Mouse (Mus musculus) lung, postnatal 25 days (tissue): Measurements from ENCODE around the gene Fn1.

Experiments
- DNase-seq: peaks from one replicate; pipeline ENCODE4 v3.0.0; 2022; ENCODE audit warnings: low spot score

The Fn1 gene

GRCm38 (mm10) chr1:71605751-71606150 is 47.2 kb downstream of the Fn1 start:
- DNase-seq = no peak

GRCm38 (mm10) chr1:71595365-71595764 is 57.6 kb downstream of the Fn1 start:
- DNase-seq = no peak

DNA sequence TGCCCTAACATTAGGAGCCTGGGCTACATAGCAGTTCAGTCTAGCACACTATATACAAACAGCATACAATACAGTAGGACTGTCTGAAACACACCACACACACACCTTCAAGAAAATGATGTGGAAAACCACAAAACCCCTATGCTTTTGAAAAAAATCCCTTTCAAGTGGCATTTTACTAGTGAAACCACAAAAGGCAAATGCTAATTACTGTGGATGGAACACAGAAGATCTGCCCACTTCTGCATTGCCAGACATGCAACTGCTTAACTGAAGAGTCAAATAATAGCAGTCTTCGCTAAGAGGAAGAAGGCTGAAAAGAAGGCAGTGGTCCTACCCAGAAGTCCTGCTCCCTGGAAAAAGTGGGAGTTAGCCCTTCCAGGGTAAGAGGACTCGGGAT is 58.7 kb downstream of the Fn1 start:
- no peak for DNase-seq

GRCm38 (mm10) chr1:71593184-71593583 is 59.8 kb downstream of the Fn1 start:
- DNase-seq = no peak

DNA sequence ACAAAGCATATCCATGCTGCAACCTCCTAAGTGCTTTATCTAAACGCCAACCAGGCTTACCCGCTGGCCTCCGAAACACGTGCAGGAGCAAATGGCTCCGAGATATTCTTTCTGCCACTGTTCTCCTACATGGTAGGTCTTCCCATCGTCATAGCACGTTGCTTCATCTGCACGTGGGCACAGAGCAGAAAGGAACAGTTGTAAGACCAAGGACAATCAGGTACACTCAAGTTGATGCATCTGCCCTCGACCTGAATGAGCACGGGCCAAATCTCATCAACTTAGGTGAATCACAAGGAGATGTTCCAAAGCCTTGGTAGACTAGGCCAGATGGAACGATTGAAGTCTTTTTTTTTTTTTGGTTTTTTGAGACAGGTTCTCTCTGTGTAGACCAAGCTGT is 63.0 kb downstream of the Fn1 start:
- DNase-seq = no peak

- no peak for DNase-seq
These were observed 66.3 kb downstream of the Fn1 start for GRCm38 (mm10) chr1:71586658-71587057.

GRCm38 (mm10) chr1:71583900-71584299 is 69.1 kb downstream of the Fn1 start:
- DNase-seq = no peak

DNA sequence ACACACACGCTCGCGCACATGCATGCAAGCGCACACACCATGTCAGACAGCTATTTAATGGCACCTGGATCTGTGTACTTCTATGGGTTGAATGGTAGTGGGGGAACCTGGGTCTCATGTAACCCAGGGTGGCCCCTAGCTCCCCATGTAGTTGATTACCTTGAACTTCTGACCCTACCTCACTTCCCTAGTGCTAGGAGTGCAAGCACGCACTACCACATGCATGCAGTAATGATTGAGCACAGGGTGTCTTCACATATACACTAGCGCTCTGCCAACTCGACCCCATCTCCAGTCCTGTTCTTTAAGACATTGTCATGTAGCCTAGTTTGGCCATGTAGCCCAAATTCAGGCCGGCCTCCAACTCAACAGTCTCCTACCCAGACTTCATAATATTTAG is 69.7 kb downstream of the Fn1 start:
- DNase-seq = no peak

DNA sequence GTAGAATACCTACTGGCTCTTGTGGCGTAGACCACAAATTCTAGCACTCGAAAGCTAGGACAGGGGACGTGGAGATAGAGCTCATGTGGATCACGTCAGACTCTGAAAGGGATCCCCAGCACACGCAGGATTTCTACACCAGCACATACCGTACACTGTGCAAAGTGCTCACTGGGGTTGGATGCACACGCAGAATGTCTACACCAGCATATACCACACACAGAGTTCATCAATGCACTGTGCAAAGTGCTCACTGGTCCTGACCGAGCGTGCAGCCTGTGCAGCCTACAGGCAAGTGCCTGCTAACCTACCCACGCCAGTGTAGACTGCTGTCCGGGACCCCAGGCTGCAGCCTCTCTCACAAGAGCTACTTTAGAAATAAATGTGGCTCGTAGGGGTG is 72.6 kb downstream of the Fn1 start:
- no peak for DNase-seq

DNA sequence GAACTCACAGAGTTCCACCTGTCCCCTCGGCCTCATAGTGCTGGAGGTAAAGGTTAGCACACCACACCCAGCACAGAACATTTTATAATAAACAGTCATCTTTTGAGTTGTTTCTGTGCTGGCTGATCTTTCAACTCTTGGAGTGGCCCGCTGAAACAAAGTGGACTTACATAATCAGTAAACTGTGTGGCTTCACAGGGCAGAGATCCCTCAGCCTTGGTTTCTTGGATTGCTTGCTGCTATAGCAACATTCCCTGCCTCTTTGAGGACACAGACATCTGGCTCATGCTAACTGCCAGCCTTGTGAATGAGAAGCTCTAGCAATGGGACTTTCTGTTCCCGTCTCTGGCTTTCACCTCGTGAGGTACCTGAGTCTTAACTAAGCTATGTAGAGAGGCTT is 73.5 kb downstream of the Fn1 start:
- DNase-seq = peak; percentile 61

DNA sequence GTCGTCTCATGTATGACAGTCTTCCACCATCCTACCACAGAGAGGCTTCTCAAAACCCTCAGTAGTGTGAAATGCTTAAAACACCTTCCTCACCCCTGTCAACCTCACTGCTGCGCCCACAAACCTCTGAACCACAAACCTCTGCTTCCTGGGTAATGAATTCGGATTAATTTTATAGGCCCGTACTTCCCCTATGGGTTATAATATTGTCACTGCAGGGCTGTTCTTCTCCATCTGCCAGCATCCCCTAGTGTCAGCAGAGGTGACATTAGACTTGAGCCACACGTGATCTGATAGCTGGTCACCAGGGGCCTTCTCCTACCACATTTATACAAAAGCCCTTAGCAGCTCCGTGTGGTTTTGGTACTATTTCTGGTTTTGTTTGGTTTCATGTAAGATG is 76.2 kb downstream of the Fn1 start:
- DNase-seq = no peak

- peak; percentile 65 for DNase-seq
These were observed 77.0 kb downstream of the Fn1 start for GRCm38 (mm10) chr1:71575987-71576386.

GRCm38 (mm10) chr1:71570116-71570515 is 82.9 kb downstream of the Fn1 start:
- no peak for DNase-seq

DNA sequence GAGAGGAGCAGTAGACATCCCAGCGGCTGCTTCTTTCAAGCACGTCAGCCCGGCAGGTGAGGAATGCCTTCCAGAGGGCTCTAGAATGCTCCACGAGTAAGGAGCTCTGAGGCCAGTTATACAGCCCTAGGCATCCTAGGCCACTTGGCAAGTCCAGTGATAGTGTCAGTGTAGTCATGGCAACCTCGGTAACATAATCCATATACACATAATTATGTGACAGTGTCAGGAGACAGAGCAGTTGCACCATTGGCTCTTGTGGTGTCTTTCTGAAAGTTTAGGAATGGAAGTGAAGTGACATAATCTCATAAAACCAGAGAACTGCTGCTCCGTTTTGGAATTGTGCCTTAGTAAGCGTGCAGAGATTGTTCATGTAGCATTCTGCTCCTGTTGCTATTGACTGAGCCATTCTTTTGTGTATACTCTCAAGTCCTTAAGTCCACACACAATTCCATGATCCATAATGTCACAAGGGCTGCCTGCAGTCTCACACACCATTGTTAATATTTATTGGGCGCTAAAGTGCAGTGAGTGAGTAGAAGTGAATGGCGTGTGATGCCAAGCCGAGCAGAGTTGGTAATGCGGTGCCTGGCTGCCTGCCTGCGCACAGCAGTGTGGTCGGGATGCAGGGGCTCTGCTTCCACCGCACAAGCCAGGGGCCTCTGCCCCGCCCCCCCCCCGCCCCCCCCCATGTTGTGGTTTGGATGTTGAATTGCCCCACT is 85.0 kb downstream of the Fn1 start:
- DNase-seq = no peak

GRCm38 (mm10) chr1:71564291-71564690 is 88.7 kb downstream of the Fn1 start:
- DNase-seq = no peak

- DNase-seq = no peak
These were observed 92.4 kb downstream of the Fn1 start for GRCm38 (mm10) chr1:71560626-71561025.

DNA sequence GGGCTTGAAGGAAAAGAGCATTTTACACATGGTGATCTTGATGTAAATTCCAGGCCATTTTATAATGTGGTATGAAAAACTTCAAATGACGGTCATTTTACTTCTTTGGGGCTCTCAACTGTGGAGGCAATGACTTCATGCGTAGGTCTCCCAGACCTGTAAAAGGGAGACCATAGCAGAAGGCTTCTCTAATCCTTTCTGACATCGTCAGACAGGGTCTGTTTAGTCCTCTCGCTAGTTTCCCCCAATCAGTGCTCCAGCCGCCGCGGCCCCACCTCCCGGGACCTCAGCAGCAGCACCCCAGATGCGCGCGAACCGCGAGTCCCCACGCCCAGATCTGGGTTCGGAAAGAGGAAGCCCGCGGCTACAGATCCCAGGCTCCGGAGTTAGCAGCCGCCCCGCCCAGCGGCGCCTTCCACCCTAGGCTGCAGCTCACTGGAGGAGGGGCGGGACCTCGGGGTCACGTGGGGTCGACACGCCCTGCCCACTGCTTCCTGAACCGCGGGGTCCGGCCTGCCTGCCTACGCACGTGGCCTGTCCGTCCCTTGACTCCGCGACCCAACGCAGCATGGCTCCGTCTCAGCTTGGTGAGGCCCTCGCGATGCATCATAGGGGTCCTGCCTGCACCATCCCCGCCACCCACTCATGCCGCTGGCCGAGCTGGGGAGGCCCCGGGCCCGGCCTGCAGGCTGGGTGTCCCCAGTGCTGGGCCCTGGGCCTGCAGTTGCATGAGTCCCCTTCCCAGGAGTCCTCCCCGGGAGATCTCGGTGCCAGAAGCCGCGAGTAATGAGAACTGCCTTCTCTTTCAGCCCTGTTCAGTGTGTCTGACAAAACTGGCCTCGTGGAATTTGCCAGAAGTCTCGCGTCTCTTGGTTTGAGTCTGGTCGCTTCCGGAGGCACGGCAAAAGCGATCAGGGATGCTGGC is 96.0 kb downstream of the Fn1 start, which contains the start of gene Atic:
TSS of gene Atic (plus strand) at position 463 of the 925 bp plus-strand sequence.
- DNase-seq = peak; percentile 92

- no peak for DNase-seq
These were observed 102.3 kb downstream of the Fn1 start for GRCm38 (mm10) chr1:71550626-71551195.

DNA sequence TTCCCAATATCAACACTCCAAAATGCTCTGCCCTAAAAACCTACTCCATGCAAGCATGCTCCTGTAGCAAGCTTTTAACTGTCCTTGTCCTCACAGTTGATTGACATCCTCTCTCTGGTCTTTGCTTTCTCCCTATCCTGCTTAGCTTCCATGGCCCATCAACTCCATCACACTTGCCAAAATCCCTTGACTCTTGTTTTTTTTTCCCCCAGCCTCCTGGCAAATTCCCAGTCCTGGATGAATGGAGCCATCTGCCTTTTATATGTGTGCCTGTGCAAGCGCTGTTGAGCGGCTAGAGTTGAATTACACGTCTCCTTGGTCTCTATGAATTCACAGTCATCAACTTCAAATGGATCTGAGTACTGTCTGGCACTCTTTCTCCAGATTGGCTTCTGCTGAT is 112.6 kb downstream of the Fn1 start:
- peak; percentile 4 for DNase-seq

GRCm38 (mm10) chr1:71539641-71540040 is 113.4 kb downstream of the Fn1 start:
- DNase-seq = no peak
